Mouse (Mus musculus) thymus, postnatal 0 days (tissue): Measurements from ENCODE around the gene Shld1. TPM values are rescaled to one million over a fixed set of nuclear protein-coding genes. Genes with fewer than 3 reads are reported as not detected.

Experiments used
- DNase-seq: peaks from one replicate; pipeline ENCODE4 v3.0.0-alpha.2; 2015; ENCODE audit warnings: low spot score
- polyA plus RNA-seq: library from polyadenylated mRNA; unstranded; fragments of >200 nt; fragmentation: Nextera tagmentation; extraction: Ambion mirVana; gene quantifications from 2 replicates; pipeline ENCODE4 v1.2.1, GENCODE M21; 2015

Gene Shld1
- polyA plus RNA-seq, 1 experiment from 2014 or later, result 17.8 TPM

- no peak for DNase-seq
Measured at GRCm38 (mm10) chr2:132794204-132794586, 107.5 kb downstream of the Shld1 start.

Other genes with a start within 250 kb of the Shld1 start
- 48.1 and 52.3 TPM in 2 replicates for gene Gpcpd1, start 99.2 kb upstream of the Shld1 start, polyA plus RNA-seq
- 0.18 and 0.19 TPM in 2 replicates for gene Chgb, start 94.3 kb downstream of the Shld1 start, polyA plus RNA-seq
- 54.7 and 56.9 TPM in 2 replicates for gene Trmt6, start 129.1 kb downstream of the Shld1 start, polyA plus RNA-seq
- gene Mcm8, start 129.2 kb downstream of the Shld1 start, polyA plus RNA-seq, result 9.6 and 10.1 TPM in 2 replicates
- gene Crls1, start 159.7 kb downstream of the Shld1 start, polyA plus RNA-seq, result 17.1 and 17.9 TPM in 2 replicates
- gene Lrrn4, start 194.0 kb downstream of the Shld1 start, polyA plus RNA-seq, result 0.53 and 0.81 TPM in 2 replicates